Mouse (Mus musculus): ENCODE data around the gene Ttc7b.

Gene Ttc7b

DNA sequence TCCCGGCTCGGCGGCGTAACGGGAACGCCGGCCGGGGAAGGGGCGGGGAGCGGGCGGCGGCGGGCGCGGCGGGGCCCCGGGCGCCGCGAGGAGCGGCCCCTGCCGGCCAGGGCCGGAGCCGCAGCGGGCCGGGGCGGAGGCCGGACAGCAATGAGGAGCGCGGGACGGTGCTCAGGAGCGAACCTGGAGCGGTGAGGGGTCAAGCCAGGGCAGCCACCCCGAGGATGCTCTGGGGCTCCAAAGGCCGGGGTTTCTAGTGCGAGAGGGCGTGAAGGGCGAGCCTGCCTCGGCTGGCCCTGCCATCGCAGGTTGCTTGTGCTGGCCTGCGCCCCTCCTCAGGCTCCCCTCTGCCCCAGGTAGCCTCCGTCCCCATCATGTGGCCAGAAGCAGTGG lies at the start of gene Ttc7b:
Gene Ttc7b, minus strand, starts transcription at position 33 of the 393 bp plus-strand sequence.
- no peak for DNase-seq (ENCODE audit: low read depth, low spot score)

DNA sequence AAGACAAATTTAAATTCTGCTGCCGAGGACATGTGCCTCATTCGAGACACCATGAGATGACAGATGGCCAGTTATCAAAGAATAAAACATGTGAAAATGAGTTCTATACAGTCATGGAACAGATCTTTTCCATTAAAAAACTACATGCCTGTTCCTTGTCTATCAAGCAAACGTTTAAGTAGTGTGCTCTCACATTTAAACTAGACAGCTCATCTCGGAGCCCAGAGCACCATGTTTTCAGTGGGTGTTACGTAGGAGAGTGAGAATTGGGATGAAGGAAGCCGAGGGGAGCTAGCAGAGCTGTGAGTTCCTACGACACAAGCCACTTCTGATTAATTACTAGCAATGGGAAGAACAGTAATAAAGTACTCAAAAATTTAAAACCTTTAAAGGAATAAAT lies 48.2 kb upstream of the Ttc7b start:
- DNase-seq (ENCODE audit: low read depth, low spot score) = no peak

DNA sequence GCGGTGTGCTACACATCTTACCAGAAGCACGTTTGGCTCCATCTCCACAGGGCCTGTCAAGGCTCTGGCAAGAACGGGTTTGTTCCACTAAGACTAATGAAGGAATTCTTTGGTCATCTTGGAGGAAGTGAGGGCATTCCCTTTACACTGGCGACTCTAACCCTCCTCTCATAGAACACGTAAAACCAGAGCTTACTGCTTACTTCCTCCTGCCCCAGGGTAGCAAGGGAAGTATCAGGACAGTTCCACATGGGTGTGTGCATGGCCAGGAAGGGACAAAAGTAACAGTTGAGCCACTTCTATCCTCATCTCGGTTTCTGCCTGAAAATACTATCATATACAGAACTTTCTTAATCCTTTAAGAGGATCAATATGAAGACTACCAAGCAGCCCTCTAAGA lies 47.5 kb upstream of the Ttc7b start:
- DNase-seq (ENCODE audit: low read depth, low spot score) = no peak

DNA sequence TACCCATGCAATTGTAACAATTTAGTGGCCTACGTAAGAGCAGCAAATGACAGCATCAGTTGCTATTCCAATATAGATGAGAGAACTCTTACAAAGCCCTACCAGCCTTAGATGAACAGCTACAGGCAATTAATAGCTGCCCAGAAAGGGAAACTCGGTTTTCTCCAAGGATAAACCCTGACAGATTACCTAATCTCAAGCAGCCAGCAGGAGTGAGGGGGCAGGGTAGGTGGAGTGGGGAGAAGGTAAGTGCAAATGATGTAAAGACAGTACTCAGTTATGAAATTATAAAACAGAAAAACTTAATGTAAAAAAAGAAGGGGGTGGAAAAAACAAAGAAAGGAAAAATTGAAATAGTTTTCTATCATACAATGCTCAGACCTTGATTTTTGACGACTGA lies 47.0 kb upstream of the Ttc7b start:
- DNase-seq (ENCODE audit: low read depth, low spot score) = no peak

DNA sequence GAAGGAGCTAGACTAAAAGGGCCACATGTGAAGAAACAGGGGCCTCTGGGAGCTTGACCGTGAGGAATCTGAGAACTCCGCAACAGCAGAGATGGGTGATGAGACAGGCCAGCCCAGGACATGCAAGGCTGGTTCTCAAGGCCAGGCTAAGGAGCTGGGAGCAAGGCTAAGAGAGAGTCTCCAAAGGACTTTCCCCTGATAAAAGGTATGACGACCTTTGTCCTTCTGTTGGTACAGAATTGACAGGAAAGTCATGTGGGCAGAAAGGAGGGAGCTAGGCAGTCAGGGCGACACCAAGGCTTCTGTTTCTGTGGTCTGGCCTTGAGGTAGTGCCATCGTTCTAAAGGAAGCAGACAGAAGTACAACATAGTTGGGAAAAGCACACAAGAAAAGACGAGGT lies 33.0 kb upstream of the Ttc7b start:
- no peak for DNase-seq (ENCODE audit: low read depth, low spot score)

DNA sequence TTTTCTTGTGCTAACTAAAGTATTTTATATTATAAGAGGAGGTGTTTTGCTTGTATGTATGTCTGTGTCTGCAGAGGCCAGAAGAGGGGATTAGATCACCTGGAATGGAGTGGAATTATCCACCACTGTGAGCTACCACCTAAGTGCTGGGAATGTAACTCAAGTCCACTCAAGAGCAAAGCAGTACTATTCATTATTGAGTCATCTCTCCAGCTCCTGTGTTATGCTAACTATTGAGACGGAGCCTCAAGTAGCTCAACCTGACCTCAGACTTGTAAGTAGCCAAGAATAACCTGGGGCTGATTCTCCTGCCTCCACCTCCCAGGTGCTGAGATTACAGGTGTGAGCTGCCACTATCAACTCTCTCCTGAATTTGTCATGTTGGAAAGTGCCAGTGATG lies 31.3 kb upstream of the Ttc7b start:
- no peak for DNase-seq (ENCODE audit: low read depth, low spot score)

DNA sequence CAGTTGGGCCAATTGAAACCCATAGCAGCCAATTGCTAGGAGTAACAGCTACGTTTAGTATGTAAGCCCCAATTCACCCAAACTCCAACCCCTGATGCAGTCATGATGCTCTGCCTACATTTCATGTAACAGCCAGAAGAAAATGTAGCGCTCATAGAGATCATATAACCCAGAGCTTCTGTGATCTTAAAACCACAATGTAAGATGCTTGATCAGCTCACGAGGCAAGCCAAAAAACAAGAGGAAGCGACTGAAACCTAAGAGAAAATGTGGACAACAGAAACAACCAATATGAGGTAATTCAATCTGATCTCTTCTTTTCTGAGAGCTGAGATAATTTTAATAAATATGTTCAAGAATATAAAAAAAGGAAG lies 23.6 kb upstream of the Ttc7b start:
- no peak for DNase-seq (ENCODE audit: low read depth, low spot score)

DNA sequence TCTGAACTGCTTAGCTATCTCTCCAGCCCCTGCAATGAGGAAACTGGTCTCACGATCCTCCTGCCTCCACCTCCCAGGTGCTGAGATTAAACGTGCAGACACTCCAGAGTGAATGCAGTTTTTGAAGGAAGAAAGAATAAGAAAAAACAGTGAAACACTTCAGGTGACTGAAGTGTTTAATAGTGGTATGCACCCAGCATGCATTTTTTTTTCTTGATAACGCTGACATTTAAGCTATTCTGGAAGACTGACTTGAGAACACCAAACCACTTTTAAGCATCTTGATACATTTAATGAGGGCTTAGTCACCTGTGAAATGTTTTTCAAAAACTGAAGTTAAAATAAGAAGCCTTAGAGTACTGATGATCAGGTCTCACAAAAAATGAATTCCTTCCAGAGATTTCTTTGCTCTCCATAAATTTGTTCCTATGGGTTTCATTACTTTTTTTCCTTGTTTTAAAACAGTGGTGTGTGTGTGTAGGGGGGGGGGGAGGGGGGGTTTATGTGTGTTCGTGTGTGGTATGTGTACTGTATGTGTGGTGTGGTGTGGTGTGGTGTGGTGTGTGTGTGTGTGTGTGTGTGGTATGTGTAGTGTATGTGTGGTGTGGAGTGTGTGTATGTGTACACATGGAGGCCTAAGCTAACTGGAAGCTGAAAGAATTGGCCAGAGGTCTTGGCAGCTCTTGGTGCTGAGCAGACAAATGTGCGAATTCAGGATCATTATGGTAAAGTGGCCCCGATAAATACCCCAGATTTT lies 23.0 kb upstream of the Ttc7b start:
- DNase-seq (ENCODE audit: low read depth, low spot score) = no peak

DNA sequence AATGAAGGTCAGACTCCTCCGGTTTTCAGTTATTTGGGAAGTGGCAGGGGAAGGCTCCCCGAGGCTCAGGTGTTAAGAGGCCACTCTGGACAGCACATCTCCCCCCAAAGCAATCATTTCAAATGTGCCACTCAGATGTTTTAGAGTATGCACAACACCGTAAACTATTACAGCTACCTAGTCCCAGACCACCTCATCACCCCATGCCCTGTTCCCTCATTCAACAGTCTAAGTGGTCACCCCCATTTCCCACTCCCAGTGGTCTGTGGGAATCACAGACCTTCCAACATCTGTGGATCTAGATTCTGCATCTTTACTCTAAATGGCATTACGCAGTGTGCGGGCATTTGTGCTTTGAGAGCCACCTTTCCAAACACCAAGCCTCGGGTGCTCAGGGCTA lies 21.9 kb upstream of the Ttc7b start:
- no peak for DNase-seq (ENCODE audit: low read depth, low spot score)

DNA sequence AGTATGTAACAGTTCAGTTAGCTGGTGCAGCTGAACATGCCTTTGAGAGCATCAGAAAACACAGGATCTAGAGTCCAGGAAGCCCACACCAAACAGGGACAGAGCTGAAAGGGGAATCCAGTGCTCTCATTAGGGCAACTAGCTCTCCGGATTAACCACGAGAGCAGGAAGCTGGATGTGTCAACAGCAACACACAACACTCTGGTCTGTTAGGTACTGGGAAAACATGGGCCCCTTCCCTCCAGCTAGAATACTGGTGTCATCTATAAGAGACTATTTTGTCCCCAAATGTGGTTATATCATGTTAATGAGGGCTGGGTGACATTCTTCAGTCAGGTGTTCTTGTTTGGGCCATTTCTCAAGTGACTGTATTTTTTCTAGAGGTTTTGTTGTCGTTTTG lies 21.4 kb upstream of the Ttc7b start:
- no peak for DNase-seq (ENCODE audit: low read depth, low spot score)

DNA sequence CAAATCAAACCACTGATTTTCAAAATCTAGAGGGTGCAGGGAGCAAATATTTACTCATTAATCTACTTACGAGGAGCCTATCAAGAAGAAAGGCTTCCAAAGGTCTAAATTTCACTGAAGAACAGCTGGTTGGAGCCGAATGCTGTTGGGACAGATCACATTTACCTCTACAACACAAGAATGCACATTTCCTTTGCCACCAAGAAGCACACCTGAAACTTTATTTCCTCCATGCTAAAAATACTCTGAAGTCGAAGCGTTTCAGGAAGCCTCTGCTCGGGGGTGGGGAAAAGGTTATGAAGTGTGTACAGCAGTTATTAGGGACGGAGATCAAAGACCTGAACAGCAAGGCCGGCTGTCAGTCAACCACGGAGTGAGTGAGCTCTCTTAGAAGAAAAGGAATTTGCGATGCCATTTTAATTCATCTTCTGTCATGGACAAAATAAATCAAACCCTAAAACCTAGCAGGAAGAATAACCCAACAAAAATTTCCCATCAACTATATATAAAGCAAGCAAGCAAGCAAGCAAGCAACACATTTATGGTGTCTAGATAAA lies 18.6 kb upstream of the Ttc7b start:
- no peak for DNase-seq (ENCODE audit: low read depth, low spot score)

DNA sequence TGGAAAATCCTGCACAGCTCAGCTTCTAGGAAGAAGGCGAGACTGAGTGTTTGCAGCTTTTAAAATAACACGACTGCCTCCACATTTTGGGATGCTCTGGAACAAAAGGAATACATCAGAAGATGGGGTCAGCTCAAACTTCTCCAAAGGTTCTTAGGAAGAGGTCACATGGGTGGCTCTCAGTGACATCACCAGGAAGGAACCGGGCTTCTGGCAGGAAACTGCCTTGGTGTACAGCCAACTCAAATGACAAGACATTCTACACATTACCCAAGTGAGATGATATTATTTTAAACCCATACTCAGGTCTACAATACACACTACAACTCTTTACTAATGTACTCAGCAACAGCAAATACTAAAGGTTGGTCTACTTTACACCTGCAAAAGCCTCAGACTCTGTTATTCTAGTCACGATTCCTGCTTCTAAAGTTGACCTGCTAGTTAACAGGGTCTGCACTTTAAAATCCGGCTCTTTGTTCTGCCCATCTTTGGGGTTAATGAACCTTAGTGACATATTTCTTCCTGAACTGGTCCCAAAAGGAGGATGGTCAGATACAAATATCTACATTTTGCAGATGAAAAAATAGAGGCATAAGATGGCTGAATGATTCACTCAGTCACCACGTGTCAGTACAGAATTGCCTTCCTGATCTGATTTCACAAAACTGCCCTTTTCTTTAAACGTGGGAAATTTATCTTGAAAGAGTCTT lies 18.0 kb upstream of the Ttc7b start:
- DNase-seq (ENCODE audit: low read depth, low spot score) = no peak

DNA sequence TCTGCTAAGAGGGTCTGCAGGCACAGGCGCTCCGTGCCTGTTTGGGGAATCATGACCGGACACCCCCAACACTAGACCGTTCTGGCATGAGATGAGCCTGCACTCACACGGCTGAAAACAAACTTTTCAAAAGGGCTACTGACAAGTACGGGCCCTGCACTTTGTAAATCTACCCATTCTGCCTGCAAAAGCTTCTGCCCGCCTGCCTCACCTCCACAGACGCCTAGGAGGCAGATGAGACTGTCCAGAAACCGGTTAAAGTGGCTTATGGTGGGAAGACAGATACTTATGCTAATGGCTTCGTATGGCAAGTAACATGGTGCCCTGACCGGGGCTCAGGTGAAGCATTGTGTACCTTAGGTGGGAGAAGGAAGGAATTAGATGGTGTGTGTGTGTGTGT lies 16.5 kb upstream of the Ttc7b start:
- DNase-seq (ENCODE audit: low read depth, low spot score) = no peak

DNA sequence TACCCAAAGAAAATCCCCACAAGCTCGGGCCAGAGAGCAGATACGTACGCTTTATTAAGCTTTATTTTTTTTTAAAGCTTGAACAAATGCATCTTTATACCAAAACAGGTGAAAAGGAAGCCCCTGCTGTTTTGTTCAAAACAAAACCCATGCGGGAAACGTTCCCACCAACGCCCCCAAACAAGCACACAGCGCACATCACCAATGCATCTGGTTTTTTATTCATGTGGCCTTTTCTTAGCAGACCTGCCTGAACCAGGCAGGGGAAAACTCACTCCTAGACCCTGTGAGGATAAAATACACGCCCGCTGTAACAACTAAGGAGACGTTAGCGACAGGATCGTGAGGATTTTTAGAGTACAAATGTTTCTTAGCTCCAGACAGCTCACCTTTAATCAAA lies 14.4 kb upstream of the Ttc7b start:
- DNase-seq (ENCODE audit: low read depth, low spot score) = no peak

DNA sequence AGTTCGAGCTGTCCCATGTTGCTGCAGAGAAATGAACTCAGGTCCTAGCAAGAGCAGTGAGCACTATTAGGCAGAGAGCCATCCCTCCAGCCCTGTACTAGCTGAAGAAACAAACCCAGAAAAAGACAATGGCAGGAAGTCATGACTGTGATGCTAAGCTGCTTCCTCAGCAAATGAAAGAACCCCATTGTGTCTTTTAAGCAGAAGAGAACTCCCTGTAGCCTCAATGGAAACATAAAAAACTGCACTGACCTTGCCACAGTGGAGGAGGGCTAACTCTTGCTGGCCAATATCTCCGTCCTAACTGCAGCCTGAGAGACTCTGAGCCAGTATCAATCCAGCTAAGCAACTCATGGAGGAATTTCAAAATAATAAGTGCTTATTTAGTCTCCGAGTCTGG lies 13.4 kb upstream of the Ttc7b start:
- no peak for DNase-seq (ENCODE audit: low read depth, low spot score)

DNA sequence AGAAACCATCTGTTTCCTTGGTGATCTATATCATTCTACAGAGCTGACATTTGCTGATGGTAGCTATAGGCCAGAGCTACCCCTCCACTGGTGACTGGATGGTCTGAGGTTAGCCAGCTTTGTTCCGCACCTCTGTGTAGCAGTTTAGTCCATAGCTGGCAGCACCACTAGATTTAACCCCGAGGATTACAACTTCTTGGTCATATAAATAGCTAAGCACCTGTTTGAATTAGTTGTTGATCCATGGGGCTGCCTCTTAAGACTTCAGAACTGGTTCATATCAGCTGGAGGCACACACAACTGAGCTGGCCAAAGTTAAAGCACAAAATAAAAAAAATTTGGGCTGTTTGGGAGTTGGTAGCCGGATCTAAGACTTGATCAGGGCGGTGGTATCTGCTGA lies 12.6 kb upstream of the Ttc7b start:
- DNase-seq (ENCODE audit: low read depth, low spot score) = no peak

DNA sequence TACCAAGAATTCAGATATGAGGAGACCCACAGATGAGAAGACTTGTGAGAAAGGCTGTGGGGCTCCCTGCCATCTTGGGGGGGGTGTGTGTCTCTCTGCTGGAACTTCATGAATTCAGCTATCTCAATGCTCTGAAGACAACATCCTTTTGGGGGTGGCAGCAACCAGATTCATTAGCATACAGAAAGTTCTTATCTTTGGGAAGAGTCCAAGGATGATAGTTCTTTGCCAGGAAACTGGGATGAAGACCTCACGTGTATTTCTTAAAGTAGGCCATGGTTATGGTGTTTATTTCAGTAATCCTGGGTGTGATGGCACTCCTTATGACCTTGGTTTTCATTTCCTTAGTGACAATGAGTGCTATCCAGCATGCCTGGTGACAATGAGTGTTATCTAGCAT lies 11.1 kb upstream of the Ttc7b start:
- no peak for DNase-seq (ENCODE audit: low read depth, low spot score)

DNA sequence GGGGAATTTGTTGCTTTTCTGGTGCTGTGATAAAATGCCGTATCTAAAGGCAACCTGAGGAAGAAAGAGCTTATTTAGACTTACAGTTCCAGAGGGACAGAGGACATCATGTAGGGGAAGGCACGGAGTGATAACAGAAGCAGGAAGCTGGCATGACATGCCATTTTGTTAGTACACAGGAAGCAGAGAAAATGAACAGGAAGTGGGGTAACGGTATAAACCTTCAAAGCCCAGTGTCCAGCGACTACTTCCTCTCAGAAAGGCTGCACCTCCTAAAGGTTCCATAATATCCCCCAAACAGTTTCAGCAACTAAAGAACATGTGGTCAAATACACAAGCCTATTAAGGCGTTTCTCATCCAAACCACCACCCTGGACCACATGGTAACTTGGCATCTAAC lies 10.2 kb upstream of the Ttc7b start:
- no peak for DNase-seq (ENCODE audit: low read depth, low spot score)

DNA sequence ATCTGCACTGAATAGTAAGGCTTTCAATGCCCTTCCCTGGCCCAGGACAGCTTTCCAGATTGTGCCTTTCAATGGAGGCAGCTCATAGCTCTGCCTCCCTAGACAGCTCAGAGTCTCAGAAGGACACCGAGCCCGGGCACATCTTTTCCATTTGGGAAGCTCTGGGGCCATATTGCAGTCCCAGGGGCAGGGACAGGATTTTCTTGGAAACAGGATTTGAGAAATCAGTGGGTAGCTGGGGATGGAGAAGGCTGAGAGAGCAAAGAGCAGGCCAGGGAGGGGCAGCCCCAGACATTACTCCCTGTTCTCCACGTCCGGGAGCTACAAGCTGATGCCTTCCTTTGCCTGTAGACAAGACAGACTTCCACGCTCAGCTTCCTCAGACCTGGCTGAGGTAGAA lies 9.0 kb upstream of the Ttc7b start:
- DNase-seq (ENCODE audit: low read depth, low spot score) = no peak

DNA sequence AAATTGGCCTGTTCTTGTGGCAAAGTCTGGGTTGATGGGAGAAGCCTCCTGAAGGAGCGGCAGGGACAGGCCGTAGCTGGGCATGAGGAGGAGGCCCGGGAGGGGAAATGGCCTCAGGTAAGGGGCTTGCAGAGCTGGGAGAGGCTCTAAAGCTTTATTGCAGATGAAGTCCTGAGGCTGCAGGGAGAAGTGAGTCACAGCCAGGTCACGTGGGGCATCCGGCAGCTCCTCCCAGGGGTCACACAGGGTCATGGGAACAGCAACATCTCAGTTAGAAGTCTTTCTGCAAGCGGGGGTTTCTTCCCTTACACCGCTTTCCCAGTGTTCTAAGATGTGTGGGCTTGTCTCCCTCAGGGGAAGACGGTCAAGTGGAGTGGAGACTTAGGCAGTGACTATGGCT lies 8.5 kb upstream of the Ttc7b start:
- no peak for DNase-seq (ENCODE audit: low read depth, low spot score)

DNA sequence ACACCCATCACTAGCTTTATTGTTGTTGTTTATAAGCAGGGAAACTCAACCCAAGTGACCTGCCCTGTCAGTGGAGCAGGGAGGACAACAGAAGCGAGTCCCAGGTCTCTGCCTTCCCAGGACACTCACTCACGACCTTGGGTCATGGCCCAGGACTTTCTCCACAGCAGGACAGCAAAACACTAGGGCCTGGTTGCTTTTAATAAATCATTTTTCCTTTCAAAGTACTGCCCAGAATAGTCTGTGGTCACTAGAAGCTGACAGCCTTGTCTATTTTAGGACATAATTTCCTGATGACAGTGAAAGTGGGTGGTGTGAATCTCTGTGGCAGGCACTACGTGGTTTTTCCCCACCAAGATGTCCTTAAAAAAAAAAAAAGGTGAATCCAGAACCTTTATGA lies 7.6 kb upstream of the Ttc7b start:
- DNase-seq (ENCODE audit: low read depth, low spot score) = no peak

DNA sequence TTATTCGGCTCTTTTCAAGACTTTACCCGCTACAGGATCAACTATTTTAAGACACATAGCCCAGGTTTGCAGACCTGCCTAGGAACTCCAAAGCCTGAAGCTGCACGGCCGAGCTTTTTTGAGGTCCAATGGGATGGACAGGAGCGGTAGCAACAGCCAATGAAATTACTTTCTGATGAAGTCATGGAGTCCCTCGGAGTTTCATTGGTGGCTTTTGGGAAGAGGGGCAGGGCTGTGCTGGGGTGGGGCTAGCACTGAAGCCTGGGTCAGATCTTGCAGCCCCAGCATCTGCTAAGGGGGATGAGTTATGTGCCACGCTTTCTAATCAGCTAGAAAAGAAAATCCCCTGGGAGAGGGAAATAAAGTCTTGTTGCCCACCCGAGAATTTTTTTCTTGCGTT lies 7.1 kb upstream of the Ttc7b start:
- DNase-seq (ENCODE audit: low read depth, low spot score) = peak; percentile 82

DNA sequence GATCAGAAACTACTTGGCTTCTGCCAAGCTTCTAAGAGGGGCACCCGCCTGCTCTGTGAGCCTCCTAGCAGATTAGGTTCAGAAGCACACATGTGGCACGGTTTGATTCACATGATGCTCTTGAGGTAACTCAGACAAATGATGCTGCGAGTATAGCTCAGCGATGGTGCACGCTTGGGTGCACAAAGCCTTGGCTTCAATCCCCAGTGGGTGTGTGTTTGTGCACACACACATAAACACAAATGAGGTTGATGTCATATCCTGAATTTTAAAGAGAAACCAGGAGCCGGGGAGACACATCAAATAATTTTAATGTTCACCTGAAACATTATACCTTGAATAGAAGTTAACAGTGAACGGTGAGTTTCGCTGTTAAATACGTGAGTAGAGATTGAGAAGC lies 6.6 kb upstream of the Ttc7b start:
- DNase-seq (ENCODE audit: low read depth, low spot score) = no peak

Measured in forelimb bud, embryonic 11.5 days (tissue).